Mouse (Mus musculus): ENCODE measurements around the gene Olfr346. TPM values are rescaled to one million over a fixed set of nuclear protein-coding genes. Genes with fewer than 3 reads are reported as not detected.

Gene Olfr346
- not detected for polyA plus RNA-seq (2014; fragmentation: Illumina TruSeq; extraction: RNeasy Lipid Tissue Mini Kit (QIAGEN cat#74804); ENCODE audit: insufficient read depth, low read depth, low replicate concordance)

DNA sequence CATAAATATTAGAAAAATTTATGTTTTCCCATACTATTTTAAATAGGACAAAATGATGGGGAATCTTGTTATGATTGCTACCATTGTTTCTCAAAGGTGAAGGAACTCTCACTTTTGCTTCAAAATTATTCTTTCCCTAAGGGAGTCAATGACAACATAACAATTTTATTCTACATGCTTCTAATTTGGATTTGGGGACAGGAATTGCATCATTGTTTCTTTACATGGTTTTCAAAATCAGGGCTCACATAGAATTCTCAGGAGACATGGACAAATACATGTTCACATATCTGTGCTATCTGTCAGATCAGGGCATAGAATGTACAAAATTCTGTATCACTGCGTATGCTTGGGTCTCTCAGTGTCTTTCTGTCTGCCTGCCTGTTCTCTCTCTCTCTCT is at the start of gene Olfr346:
TSS of gene Olfr346 (plus strand) at position 301 of the 400 bp plus-strand sequence.

DNA sequence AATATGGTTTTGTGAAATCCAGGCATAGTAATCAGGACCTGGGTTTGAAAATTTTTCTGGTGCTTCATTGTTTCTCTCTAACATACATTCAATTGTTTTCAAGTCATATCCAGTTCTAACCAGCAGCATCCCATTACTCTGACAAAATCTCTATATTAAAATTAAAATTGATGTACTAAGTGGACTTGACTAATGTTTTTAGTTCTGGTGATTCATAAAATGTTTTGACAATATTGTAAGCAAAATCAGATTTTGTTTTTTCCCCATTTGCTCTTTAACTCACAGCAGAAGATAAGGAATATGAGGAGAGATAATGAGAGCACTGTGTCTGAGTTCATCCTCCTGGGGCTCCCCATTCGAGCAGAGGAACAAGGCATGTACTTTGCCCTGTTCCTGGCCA is 45.8 kb upstream of the Olfr346 start, which contains the start of gene Olfr345:
TSS of gene Olfr345 (plus strand) at position 301 of the 400 bp plus-strand sequence.

DNA sequence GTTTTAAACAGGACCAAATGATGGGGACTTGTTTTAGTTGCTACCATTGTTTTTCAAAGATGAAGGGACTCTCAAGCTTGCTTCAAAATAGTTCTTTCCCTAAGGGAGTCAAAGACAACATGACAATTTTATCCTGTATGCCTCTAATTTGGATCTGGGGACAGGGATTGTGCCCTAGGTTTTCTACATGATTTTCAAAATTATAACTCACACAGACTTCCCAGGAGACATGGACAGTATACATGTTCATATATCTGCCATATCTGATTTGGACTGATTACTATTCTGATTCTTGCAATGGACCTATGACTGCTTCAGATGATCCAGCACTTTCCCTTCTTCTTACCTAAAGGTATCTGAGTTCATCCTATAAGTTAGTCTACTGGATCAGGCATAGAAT is 46.0 kb downstream of the Olfr346 start, which contains the start of gene Olfr347:
TSS of gene Olfr347 (plus strand) at position 301 of the 400 bp plus-strand sequence.

Other genes with a start within 250 kb of the Olfr346 start
- not detected for gene Olfr340, start 233.2 kb upstream of the Olfr346 start, polyA plus RNA-seq (2014; fragmentation: Illumina TruSeq; extraction: RNeasy Lipid Tissue Mini Kit (QIAGEN cat#74804); ENCODE audit: insufficient read depth, low read depth, low replicate concordance)
- gene Olfr341, start 203.3 kb upstream of the Olfr346 start, polyA plus RNA-seq (2014; fragmentation: Illumina TruSeq; extraction: RNeasy Lipid Tissue Mini Kit (QIAGEN cat#74804); ENCODE audit: insufficient read depth, low read depth, low replicate concordance): not detected
- not detected for gene Olfr342, start 160.8 kb upstream of the Olfr346 start, polyA plus RNA-seq (2014; fragmentation: Illumina TruSeq; extraction: RNeasy Lipid Tissue Mini Kit (QIAGEN cat#74804); ENCODE audit: insufficient read depth, low read depth, low replicate concordance)
- not detected for gene Olfr344, start 119.1 kb upstream of the Olfr346 start, polyA plus RNA-seq (2014; fragmentation: Illumina TruSeq; extraction: RNeasy Lipid Tissue Mini Kit (QIAGEN cat#74804); ENCODE audit: insufficient read depth, low read depth, low replicate concordance)
- gene Olfr345, start 45.7 kb upstream of the Olfr346 start, polyA plus RNA-seq (2014; fragmentation: Illumina TruSeq; extraction: RNeasy Lipid Tissue Mini Kit (QIAGEN cat#74804); ENCODE audit: insufficient read depth, low read depth, low replicate concordance): not detected
- not detected for gene Olfr347, start 46.1 kb downstream of the Olfr346 start, polyA plus RNA-seq (2014; fragmentation: Illumina TruSeq; extraction: RNeasy Lipid Tissue Mini Kit (QIAGEN cat#74804); ENCODE audit: insufficient read depth, low read depth, low replicate concordance)
- gene Olfr348, start 98.5 kb downstream of the Olfr346 start, polyA plus RNA-seq (2014; fragmentation: Illumina TruSeq; extraction: RNeasy Lipid Tissue Mini Kit (QIAGEN cat#74804); ENCODE audit: insufficient read depth, low read depth, low replicate concordance): not detected
- not detected for gene Olfr50, start 104.8 kb downstream of the Olfr346 start, polyA plus RNA-seq (2014; fragmentation: Illumina TruSeq; extraction: RNeasy Lipid Tissue Mini Kit (QIAGEN cat#74804); ENCODE audit: insufficient read depth, low read depth, low replicate concordance)
- not detected for gene Olfr3, start 131.2 kb downstream of the Olfr346 start, polyA plus RNA-seq (2014; fragmentation: Illumina TruSeq; extraction: RNeasy Lipid Tissue Mini Kit (QIAGEN cat#74804); ENCODE audit: insufficient read depth, low read depth, low replicate concordance)
- gene Olfr350, start 160.5 kb downstream of the Olfr346 start, polyA plus RNA-seq (2014; fragmentation: Illumina TruSeq; extraction: RNeasy Lipid Tissue Mini Kit (QIAGEN cat#74804); ENCODE audit: insufficient read depth, low read depth, low replicate concordance): not detected
- not detected for gene Olfr351, start 176.9 kb downstream of the Olfr346 start, polyA plus RNA-seq (2014; fragmentation: Illumina TruSeq; extraction: RNeasy Lipid Tissue Mini Kit (QIAGEN cat#74804); ENCODE audit: insufficient read depth, low read depth, low replicate concordance)
- gene Olfr352, start 182.7 kb downstream of the Olfr346 start, polyA plus RNA-seq (2014; fragmentation: Illumina TruSeq; extraction: RNeasy Lipid Tissue Mini Kit (QIAGEN cat#74804); ENCODE audit: insufficient read depth, low read depth, low replicate concordance): not detected
- gene Olfr353, start 207.1 kb downstream of the Olfr346 start, polyA plus RNA-seq (2014; fragmentation: Illumina TruSeq; extraction: RNeasy Lipid Tissue Mini Kit (QIAGEN cat#74804); ENCODE audit: insufficient read depth, low read depth, low replicate concordance): not detected
- gene Olfr354, start 219.9 kb downstream of the Olfr346 start, polyA plus RNA-seq (2014; fragmentation: Illumina TruSeq; extraction: RNeasy Lipid Tissue Mini Kit (QIAGEN cat#74804); ENCODE audit: insufficient read depth, low read depth, low replicate concordance): not detected
- not detected for gene Olfr355, start 243.1 kb downstream of the Olfr346 start, polyA plus RNA-seq (2014; fragmentation: Illumina TruSeq; extraction: RNeasy Lipid Tissue Mini Kit (QIAGEN cat#74804); ENCODE audit: insufficient read depth, low read depth, low replicate concordance)